ENCODE assay signal across 13 mouse cellular contexts in the genomic region with DNA sequence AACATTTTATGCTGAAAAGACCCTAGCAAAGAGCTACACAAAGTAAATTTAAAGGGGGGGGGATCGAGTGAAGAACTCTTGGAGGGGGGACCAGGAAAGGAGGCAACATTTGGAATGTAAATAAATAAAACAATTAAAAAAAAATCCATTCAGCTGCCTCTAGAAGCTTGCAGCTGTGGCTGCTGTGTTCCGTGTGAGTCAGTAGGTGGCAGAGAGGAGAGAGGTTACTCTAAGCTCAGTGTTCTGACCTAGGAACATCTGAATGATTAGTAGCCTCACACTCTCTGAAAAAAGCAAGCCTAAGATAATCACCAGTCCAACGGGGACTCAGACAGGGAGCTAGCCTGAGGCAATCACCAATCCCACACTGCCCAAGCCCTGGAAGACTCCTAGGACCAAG.
DNase-seq lines count a peak whose midpoint lies in the region; ATAC-seq and TF ChIP-seq lines count a peak whose summit lies in the region.
"Had no signal": no experiment of that assay in that cellular context is flagged by ENCODE, and none has a peak within 500 bp of the region (broad histone marks: within the 10 kb centered on the region; RNA-seq: fewer than 3 reads in every experiment).

No protein-coding gene starts in this region.

- WGBS in kidney, adult 2 months: 7% methylated on average over 3 of the region's 3 CpGs
- 13% methylated on average over 3 of the region's 3 CpGs for WGBS in kidney, embryonic 14.5 days
- 24% methylated on average over 3 of the region's 3 CpGs for WGBS in midbrain, postnatal 0 days
- 18% methylated on average over 3 of the region's 3 CpGs for WGBS in midbrain, embryonic 15.5 days

- no peak for ATAC-seq in kidney, embryonic 14.5 days (ENCODE audit: low FRiP score, low TSS enrichment)
- no peak for ATAC-seq in midbrain, postnatal 0 days (ENCODE audit: low FRiP score)
- ATAC-seq in midbrain, embryonic 15.5 days (replicated peaks): no peak
- ATAC-seq in activated CD4-positive, CD25-positive, alpha-beta regulatory T cell, adult 4 months: no peak

- no peaks in the 10 kb centered on the region for H3K36me3 ChIP-seq in kidney, adult 2 months (ENCODE audit: control insufficient read depth, insufficient read depth, low read length)
- H3K36me3 ChIP-seq in kidney, embryonic 14.5 days (ENCODE audit: control insufficient read depth, insufficient read depth, low read length): no peaks in the 10 kb centered on the region
- H3K36me3 ChIP-seq in midbrain, postnatal 0 days (ENCODE audit: insufficient read depth, low read length): no peaks in the 10 kb centered on the region
- H3K36me3 ChIP-seq in midbrain, embryonic 15.5 days (replicated peaks): no peaks in the 10 kb centered on the region
- no peaks in the 10 kb centered on the region for H3K36me3 ChIP-seq in splenic B cell, adult 2 months (ENCODE audit: control insufficient read depth, insufficient read depth, low read length, poor library complexity, severe bottlenecking)
- H3K36me3 ChIP-seq: embryonic facial prominence, embryonic 13.5 days; heart, embryonic 15.5 days; lung, embryonic 15.5 days had no signal

- TF ChIP-seq CTCF in kidney, adult 2 months (conservative IDR thresholded peaks at IDR 0.05; ENCODE audit: insufficient read depth, insufficient read length, low read depth, low read length): peak; percentile 42; the same call in 1 of the 2 replicates
- peak; percentile 41; the same call in 1 of the 2 replicates for TF ChIP-seq CTCF in midbrain, postnatal 0 days (IDR thresholded peaks at IDR 0.05)

- H3K4me3 ChIP-seq in kidney, adult 2 months (ENCODE audit: insufficient read depth, low read depth, low read length): no peak overlapping the region
- H3K4me3 ChIP-seq in kidney, embryonic 14.5 days (ENCODE audit: low read length): no peak overlapping the region
- H3K4me3 ChIP-seq in midbrain, postnatal 0 days (ENCODE audit: low read depth, low read length): no peak overlapping the region
- H3K4me3 ChIP-seq in midbrain, embryonic 15.5 days: no peak overlapping the region
- H3K4me3 ChIP-seq: embryonic facial prominence, embryonic 13.5 days; heart, embryonic 15.5 days; lung, embryonic 15.5 days had no signal

- H3K27me3 ChIP-seq in kidney, adult 2 months (replicated peaks; ENCODE audit: control insufficient read depth, insufficient read depth, low read length): no peaks in the 10 kb centered on the region
- H3K27me3 ChIP-seq in kidney, embryonic 14.5 days (ENCODE audit: control insufficient read depth, insufficient read depth, low read length): no peaks in the 10 kb centered on the region
- no peaks in the 10 kb centered on the region for H3K27me3 ChIP-seq in midbrain, postnatal 0 days (ENCODE audit: insufficient read depth, low read length)
- no peaks in the 10 kb centered on the region for H3K27me3 ChIP-seq in midbrain, embryonic 15.5 days (replicated peaks)
- H3K27me3 ChIP-seq in splenic B cell, adult 2 months (ENCODE audit: control insufficient read depth, insufficient read depth, low read length, poor library complexity, severe bottlenecking): no peaks in the 10 kb centered on the region
- H3K27me3 ChIP-seq: embryonic facial prominence, embryonic 13.5 days; heart, embryonic 15.5 days; lung, embryonic 15.5 days had no signal

- TF ChIP-seq POLR2A in kidney, adult 2 months (IDR thresholded peaks at IDR 0.05; ENCODE audit: low read depth, low read length): no peak

- no peak overlapping the region for H3K9ac ChIP-seq in kidney, embryonic 14.5 days (ENCODE audit: low read depth, low read length)
- no peak overlapping the region for H3K9ac ChIP-seq in midbrain, postnatal 0 days (replicated peaks; ENCODE audit: low read length, poor library complexity, severe bottlenecking)
- H3K9ac ChIP-seq in midbrain, embryonic 15.5 days: no peak overlapping the region
- H3K9ac ChIP-seq: embryonic facial prominence, embryonic 13.5 days; heart, embryonic 15.5 days; lung, embryonic 15.5 days had no signal

- H3K4me1 ChIP-seq in kidney, adult 2 months (ENCODE audit: control insufficient read depth, insufficient read depth, low read length): no peaks in the 10 kb centered on the region
- no peaks in the 10 kb centered on the region for H3K4me1 ChIP-seq in kidney, embryonic 14.5 days (ENCODE audit: control insufficient read depth, insufficient read depth, low read length)
- H3K4me1 ChIP-seq in midbrain, postnatal 0 days (ENCODE audit: insufficient read depth, low read length): no peaks in the 10 kb centered on the region
- no peaks in the 10 kb centered on the region for H3K4me1 ChIP-seq in midbrain, embryonic 15.5 days
- H3K4me1 ChIP-seq: embryonic facial prominence, embryonic 13.5 days; heart, embryonic 15.5 days; lung, embryonic 15.5 days had no signal

- DNase-seq in kidney, adult 2 months: peak; percentile 11
- no peak for DNase-seq in midbrain, postnatal 0 days (ENCODE audit: low spot score)
- peak; percentile 26 for DNase-seq in adipocyte (ENCODE audit: low spot score)
- peak; percentile 3 for DNase-seq in splenic B cell, adult 2 months (ENCODE audit: low read depth, low spot score)
- DNase-seq in Muller cell, postnatal 12 days (ENCODE audit: inconsistent ontology term): no peak
- DNase-seq: cerebellum, adult 11 months; kidney, adult 8-10 months had no signal

- H3K27ac ChIP-seq in kidney, adult 2 months (ENCODE audit: insufficient read depth, low read depth, low read length): no peak overlapping the region
- no peak overlapping the region for H3K27ac ChIP-seq in kidney, embryonic 14.5 days (ENCODE audit: low read depth, low read length)
- no peak overlapping the region for H3K27ac ChIP-seq in midbrain, postnatal 0 days (ENCODE audit: low read depth, low read length)
- H3K27ac ChIP-seq in midbrain, embryonic 15.5 days: no peak overlapping the region
- H3K27ac ChIP-seq: embryonic facial prominence, embryonic 13.5 days; heart, embryonic 15.5 days; lung, embryonic 15.5 days had no signal

- no peak overlapping the region for H3K4me2 ChIP-seq in kidney, embryonic 14.5 days (replicated peaks; ENCODE audit: low read depth, low read length)
- no peak overlapping the region for H3K4me2 ChIP-seq in midbrain, postnatal 0 days (ENCODE audit: low read depth, low read length, poor library complexity, severe bottlenecking)
- H3K4me2 ChIP-seq in midbrain, embryonic 15.5 days: no peak overlapping the region
- H3K4me2 ChIP-seq: embryonic facial prominence, embryonic 13.5 days; heart, embryonic 15.5 days; lung, embryonic 15.5 days had no signal

- H3K9me3 ChIP-seq in kidney, embryonic 14.5 days (ENCODE audit: control insufficient read depth, low read length): no peaks in the 10 kb centered on the region
- H3K9me3 ChIP-seq in midbrain, postnatal 0 days (ENCODE audit: low read length): no peaks in the 10 kb centered on the region
- no peaks in the 10 kb centered on the region for H3K9me3 ChIP-seq in midbrain, embryonic 15.5 days
- H3K9me3 ChIP-seq: embryonic facial prominence, embryonic 13.5 days; heart, embryonic 15.5 days; lung, embryonic 15.5 days had no signal

Comparison
In these comparisons a context has a peak if more than half of its experiments do, and no peak if none do; other contexts are left out.
1. DNase-seq: peak in kidney, adult 2 months (single experiment), adipocyte (single experiment) and splenic B cell, adult 2 months (single experiment); none in midbrain, postnatal 0 days (single experiment) and Muller cell, postnatal 12 days (single experiment).